32 mouse cellular contexts compared by ENCODE assay signal in the genomic region with DNA sequence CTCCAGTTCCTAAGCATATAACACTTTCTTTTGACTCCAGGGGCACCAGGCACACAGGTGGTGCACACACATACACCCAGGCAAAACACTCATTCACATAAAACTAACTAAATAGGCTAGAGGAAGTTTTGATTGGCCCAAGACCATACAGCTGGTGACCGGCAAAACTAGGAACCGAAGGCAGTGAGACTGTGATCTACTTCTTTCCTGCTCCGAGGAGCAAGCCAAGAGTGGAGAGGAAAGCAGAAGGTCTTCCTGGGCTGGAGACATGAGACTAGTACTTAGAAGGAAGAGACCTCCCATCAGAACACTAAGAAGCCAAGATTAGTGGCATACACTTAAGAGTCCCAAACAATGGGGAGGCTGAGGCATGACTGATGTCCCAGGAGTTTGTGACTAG. TPM values are rescaled to one million over a fixed set of nuclear protein-coding genes. Genes with fewer than 3 reads are reported as not detected.
"Had no signal": no experiment of that assay in that cellular context is flagged by ENCODE, and none has a peak within 500 bp of the region (broad histone marks: within the 10 kb centered on the region; RNA-seq: fewer than 3 reads in every experiment).

No protein-coding gene starts in this region.

- H3K27me3 ChIP-seq: intestine, embryonic 15.5 days had no signal

- H3K4me3 ChIP-seq: gastrocnemius, adult 2 months; heart, embryonic 12.5 days; hindbrain, embryonic 10.5 days; hindbrain, embryonic 12.5 days; intestine, embryonic 15.5 days; layer of hippocampus, adult 2 months; left cerebral cortex, adult 2 months; limb, embryonic 13.5 days; liver, embryonic 13.5 days; liver, embryonic 15.5 days had no signal

- H3K9me3 ChIP-seq: hindbrain, embryonic 10.5 days; hindbrain, embryonic 12.5 days; intestine, embryonic 15.5 days; liver, embryonic 13.5 days; liver, embryonic 15.5 days had no signal

- H3K9ac ChIP-seq: heart, embryonic 12.5 days; hindbrain, embryonic 12.5 days; hindbrain, embryonic 14.5 days; intestine, embryonic 15.5 days; limb, embryonic 13.5 days; liver, embryonic 13.5 days; liver, embryonic 15.5 days; liver, postnatal 0 days had no signal

- DNase-seq: gastrocnemius, adult 2 months; gastrocnemius, postnatal 10 days; gastrocnemius, postnatal 25 days; heart, postnatal 36 days; kidney, adult 18-20 months; kidney, adult 8-10 months; kidney, postnatal 10 days; kidney, postnatal 25 days; kidney, postnatal 4 days; liver, embryonic 13.5 days; liver, postnatal 0 days had no signal

- H3K27ac ChIP-seq: gastrocnemius, adult 2 months; hindbrain, embryonic 10.5 days; hindbrain, embryonic 12.5 days; hindbrain, embryonic 14.5 days; intestine, embryonic 15.5 days; layer of hippocampus, adult 2 months; left cerebral cortex, adult 2 months; limb, embryonic 13.5 days; liver, embryonic 13.5 days; liver, embryonic 15.5 days had no signal

- H3K4me2 ChIP-seq: heart, embryonic 12.5 days; hindbrain, embryonic 12.5 days; hindbrain, embryonic 14.5 days; intestine, embryonic 15.5 days; limb, embryonic 13.5 days; liver, embryonic 11.5 days; liver, embryonic 13.5 days; liver, embryonic 15.5 days had no signal

- ATAC-seq: forebrain, embryonic 16.5 days; hindbrain, embryonic 16.5 days; inflammation-experienced regulatory T-cells, adult 6 months; intestine, embryonic 15.5 days; intestine, postnatal 0 days; liver, postnatal 0 days had no signal

RNA-seq across cellular contexts. Expression of a gene that starts 12.8 kb away (rescaled TPM):
- total RNA-seq: gastrocnemius, adult 2 months; gastrocnemius, postnatal 10 days; gastrocnemius, postnatal 25 days; gastrocnemius, postnatal 4 days; granulocyte monocyte progenitor cell, adult 5-6 weeks; heart, postnatal 10 days; heart, postnatal 36 days; layer of hippocampus, postnatal 25 days; left cerebral cortex, adult 2 months; left cerebral cortex, postnatal 36 days had no signal
- polyA plus RNA-seq: heart, embryonic 12.5 days; heart, embryonic 14.5 days; hindbrain, embryonic 10.5 days; hindbrain, embryonic 12.5 days; inflammation-experienced regulatory T-cells, adult 6 months; intestine, embryonic 15.5 days; intestine, postnatal 0 days; liver, embryonic 11.5 days; liver, embryonic 13.5 days; liver, embryonic 15.5 days; liver, postnatal 0 days had no signal

RNA-seq across cellular contexts. Expression of a gene that starts 16.8 kb away (rescaled TPM):
- polyA plus RNA-seq: limb, embryonic 11.5 days; liver, embryonic 13.5 days had no signal
